Mouse (Mus musculus): ENCODE measurements around the gene Mrgprg.

The Mrgprg gene

DNA sequence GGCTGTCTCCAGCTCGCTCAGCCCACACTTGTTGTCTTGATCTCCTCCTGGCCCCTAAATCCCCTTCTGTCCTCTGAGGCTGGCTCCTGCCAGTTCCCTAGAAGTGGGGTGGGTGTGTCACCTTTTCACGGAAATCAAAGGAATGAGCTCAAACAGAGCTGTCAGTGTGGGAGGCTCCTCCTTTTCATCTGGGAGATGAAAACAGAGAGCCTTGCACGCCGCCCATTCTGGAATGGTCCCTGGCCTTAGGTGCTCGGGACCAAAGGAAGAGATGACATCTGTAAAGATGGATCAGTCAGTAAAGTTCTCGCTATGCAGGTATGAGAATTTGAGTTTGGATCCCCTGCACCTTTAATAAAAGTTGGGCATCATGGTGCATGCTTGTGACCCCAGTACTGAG lies at the start of gene Mrgprg:
Mrgprg (minus strand) TSS at position 101 of the 400 bp plus-strand sequence.
- no peaks in the 10 kb centered on the region for H3K36me3 ChIP-seq (ENCODE audit: control insufficient read depth, insufficient read depth, low read length, poor library complexity, severe bottlenecking)

GRCm38 (mm10) chr7:143808909-143809308 lies 42.1 kb upstream of the Mrgprg start:
- Histone ChIP-seq H3K27me3 (ENCODE audit: control insufficient read depth, insufficient read depth, low read length, poor library complexity, severe bottlenecking) (no peaks in the 10 kb centered on the region), H3K36me3 (ENCODE audit: control insufficient read depth, insufficient read depth, low read length, poor library complexity, severe bottlenecking) (peaks cover 12% of the 10 kb centered on the region)
- peak; percentile 50 for DNase-seq (ENCODE audit: low read depth, low spot score)

More for the DNA sequence above, at the start of gene Mrgprg:
- H3K27me3 ChIP-seq (ENCODE audit: control insufficient read depth, insufficient read depth, low read length, poor library complexity, severe bottlenecking), result no peaks in the 10 kb centered on the region
- DNase-seq (ENCODE audit: low read depth, low spot score), result no peak

DNA sequence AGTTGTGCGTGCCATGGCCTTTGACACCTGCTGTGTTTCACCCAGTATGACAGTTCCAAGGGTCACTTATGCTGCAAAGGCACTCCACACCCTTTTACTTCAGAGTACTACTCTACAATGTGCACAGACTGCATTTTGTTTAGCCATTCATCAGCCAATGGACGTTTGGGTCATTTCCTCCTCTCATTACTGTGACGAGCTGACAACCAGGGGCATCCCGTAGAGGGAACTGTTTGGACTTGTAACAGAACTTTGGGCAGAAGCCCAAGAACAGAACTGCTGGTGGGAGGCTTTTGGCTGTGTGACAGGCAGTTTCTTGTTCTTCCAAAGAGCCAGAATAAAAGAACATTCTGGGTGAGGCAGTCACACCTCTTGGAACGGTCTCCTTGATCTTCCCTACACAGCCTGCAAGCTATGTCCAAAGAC lies 38.4 kb upstream of the Mrgprg start:
- no peaks in the 10 kb centered on the region for H3K27me3 ChIP-seq (ENCODE audit: control insufficient read depth, insufficient read depth, low read length, poor library complexity, severe bottlenecking)
- H3K36me3 ChIP-seq (ENCODE audit: control insufficient read depth, insufficient read depth, low read length, poor library complexity, severe bottlenecking), result peaks cover 6% of the 10 kb centered on the region
- no peak for DNase-seq (ENCODE audit: low read depth, low spot score)

GRCm38 (mm10) chr7:143801195-143802065 lies 34.6 kb upstream of the Mrgprg start:
- Histone ChIP-seq H3K36me3 (ENCODE audit: control insufficient read depth, insufficient read depth, low read length, poor library complexity, severe bottlenecking) (peaks cover 10% of the 10 kb centered on the region), H3K27me3 (ENCODE audit: control insufficient read depth, insufficient read depth, low read length, poor library complexity, severe bottlenecking) (no peaks in the 10 kb centered on the region)
- DNase-seq (ENCODE audit: low read depth, low spot score), result no peak

DNA sequence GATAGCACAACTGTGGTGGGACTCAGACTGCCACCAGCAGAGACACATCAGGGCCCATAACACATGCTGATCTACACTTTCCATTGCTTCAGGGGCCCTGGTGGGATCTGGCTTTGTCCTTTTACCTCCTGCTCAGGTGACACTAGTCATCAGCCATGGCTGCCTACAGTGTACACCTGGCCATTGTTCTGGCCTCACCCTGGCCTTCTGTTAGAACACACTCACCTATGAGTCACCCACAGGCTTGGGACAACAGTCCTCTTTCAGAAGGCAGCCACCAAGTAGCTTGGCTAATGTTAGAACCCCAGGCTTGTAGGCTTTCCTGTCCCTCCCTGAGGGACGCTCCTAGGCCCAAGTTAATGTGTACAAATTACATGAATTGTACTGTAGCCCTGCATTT lies 34.0 kb upstream of the Mrgprg start:
- no peaks in the 10 kb centered on the region for H3K27me3 ChIP-seq (ENCODE audit: control insufficient read depth, insufficient read depth, low read length, poor library complexity, severe bottlenecking)
- DNase-seq (ENCODE audit: low read depth, low spot score), result no peak

GRCm38 (mm10) chr7:143798783-143799182 lies 32.0 kb upstream of the Mrgprg start:
- no peak for DNase-seq (ENCODE audit: low read depth, low spot score)
- Histone ChIP-seq H3K36me3 (ENCODE audit: control insufficient read depth, insufficient read depth, low read length, poor library complexity, severe bottlenecking) (peaks cover 10% of the 10 kb centered on the region), H3K27me3 (ENCODE audit: control insufficient read depth, insufficient read depth, low read length, poor library complexity, severe bottlenecking) (no peaks in the 10 kb centered on the region)

More for the DNA sequence above, 34.0 kb upstream of the Mrgprg start:
- peaks cover 10% of the 10 kb centered on the region for H3K36me3 ChIP-seq (ENCODE audit: control insufficient read depth, insufficient read depth, low read length, poor library complexity, severe bottlenecking)

GRCm38 (mm10) chr7:143793121-143793520 lies 26.3 kb upstream of the Mrgprg start:
- peak; percentile 87 for DNase-seq (ENCODE audit: low read depth, low spot score)
- Histone ChIP-seq H3K36me3 (ENCODE audit: control insufficient read depth, insufficient read depth, low read length, poor library complexity, severe bottlenecking) (no peaks in the 10 kb centered on the region; the same call in none of the 2 replicates), H3K27me3 (ENCODE audit: control insufficient read depth, insufficient read depth, low read length, poor library complexity, severe bottlenecking) (no peaks in the 10 kb centered on the region)

DNA sequence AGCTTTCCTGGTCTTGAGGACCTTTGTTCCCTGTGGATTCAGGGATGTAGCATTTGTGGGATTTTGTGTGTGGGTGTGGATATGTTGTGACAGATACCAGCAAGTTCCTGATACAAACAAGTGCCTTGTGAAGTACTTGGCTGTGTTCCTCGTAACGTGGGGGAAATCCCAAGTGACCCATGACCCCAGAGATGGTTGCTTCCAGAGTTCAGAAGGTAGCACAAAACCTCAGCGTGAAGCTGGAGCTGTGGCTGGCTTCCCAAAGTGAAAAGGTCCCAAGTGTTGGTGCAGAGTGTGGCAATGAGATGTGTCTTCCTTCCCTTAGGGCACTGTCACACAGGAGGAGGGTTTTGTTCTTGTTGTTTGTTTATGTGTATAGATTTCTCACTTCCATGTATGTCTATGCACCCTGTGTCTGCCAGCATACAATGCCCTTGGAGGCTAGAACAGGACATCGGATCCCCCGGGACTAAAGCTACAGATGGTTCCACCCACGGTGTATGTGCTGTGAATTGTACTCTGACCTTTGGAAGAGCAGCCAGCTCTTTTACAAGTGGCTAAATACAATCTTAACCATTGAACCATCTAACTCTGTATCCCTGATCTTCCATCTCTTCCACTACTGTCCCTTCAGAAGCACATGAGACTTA lies 25.7 kb upstream of the Mrgprg start:
- DNase-seq (ENCODE audit: low read depth, low spot score), result no peak
- no peaks in the 10 kb centered on the region for H3K27me3 ChIP-seq (ENCODE audit: control insufficient read depth, insufficient read depth, low read length, poor library complexity, severe bottlenecking)
- H3K36me3 ChIP-seq (ENCODE audit: control insufficient read depth, insufficient read depth, low read length, poor library complexity, severe bottlenecking), result no peaks in the 10 kb centered on the region; the same call in none of the 2 replicates

GRCm38 (mm10) chr7:143783996-143784829 lies 17.4 kb upstream of the Mrgprg start, which contains the start of gene Mrgpre:
Gene Mrgpre (minus strand): TSS chr7:143784500.
- peak; percentile 69 for DNase-seq (ENCODE audit: low read depth, low spot score)

GRCm38 (mm10) chr7:143783378-143783995 lies 16.7 kb upstream of the Mrgprg start:
- Histone ChIP-seq H3K27me3 (ENCODE audit: control insufficient read depth, insufficient read depth, low read length, poor library complexity, severe bottlenecking) (no peaks in the 10 kb centered on the region), H3K36me3 (ENCODE audit: control insufficient read depth, insufficient read depth, low read length, poor library complexity, severe bottlenecking) (no peaks in the 10 kb centered on the region)
- DNase-seq (ENCODE audit: low read depth, low spot score), result no peak

More at GRCm38 (mm10) chr7:143783996-143784829, 17.4 kb upstream of the Mrgprg start, which contains the start of gene Mrgpre:
- H3K27me3 ChIP-seq (ENCODE audit: control insufficient read depth, insufficient read depth, low read length, poor library complexity, severe bottlenecking), result no peaks in the 10 kb centered on the region
- H3K36me3 ChIP-seq (ENCODE audit: control insufficient read depth, insufficient read depth, low read length, poor library complexity, severe bottlenecking), result no peaks in the 10 kb centered on the region

- no peaks in the 10 kb centered on the region for H3K27me3 ChIP-seq (ENCODE audit: control insufficient read depth, insufficient read depth, low read length, poor library complexity, severe bottlenecking)
- DNase-seq (ENCODE audit: low read depth, low spot score), result no peak
- no peaks in the 10 kb centered on the region for H3K36me3 ChIP-seq (ENCODE audit: control insufficient read depth, insufficient read depth, low read length, poor library complexity, severe bottlenecking)
These were observed 10.6 kb upstream of the Mrgprg start for GRCm38 (mm10) chr7:143777375-143777774.

GRCm38 (mm10) chr7:143776137-143776536 lies 9.3 kb upstream of the Mrgprg start:
- Histone ChIP-seq H3K27me3 (ENCODE audit: control insufficient read depth, insufficient read depth, low read length, poor library complexity, severe bottlenecking) (no peaks in the 10 kb centered on the region), H3K36me3 (ENCODE audit: control insufficient read depth, insufficient read depth, low read length, poor library complexity, severe bottlenecking) (no peaks in the 10 kb centered on the region)
- DNase-seq (ENCODE audit: low read depth, low spot score), result no peak

DNA sequence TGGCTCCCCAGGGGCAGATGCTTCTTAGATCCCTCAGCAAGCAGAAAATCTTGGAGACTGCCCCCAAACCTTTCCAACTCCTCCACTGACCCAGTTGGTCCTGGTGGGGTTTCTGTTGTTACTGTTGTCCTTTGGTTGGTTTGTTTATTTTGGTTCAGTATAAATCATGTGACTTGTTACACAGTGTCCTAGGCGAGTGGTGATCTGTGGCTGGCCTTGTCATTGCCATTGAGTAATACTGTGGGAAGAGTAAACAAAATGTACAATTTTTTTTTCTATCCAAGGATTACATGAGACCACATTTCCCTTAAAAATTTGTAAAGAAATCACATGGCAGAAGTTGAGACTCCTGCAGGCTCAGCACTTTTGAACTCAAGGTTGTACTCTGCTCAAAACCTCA lies 2.7 kb upstream of the Mrgprg start:
- H3K27me3 ChIP-seq (ENCODE audit: control insufficient read depth, insufficient read depth, low read length, poor library complexity, severe bottlenecking), result no peaks in the 10 kb centered on the region
- no peaks in the 10 kb centered on the region for H3K36me3 ChIP-seq (ENCODE audit: control insufficient read depth, insufficient read depth, low read length, poor library complexity, severe bottlenecking)
- DNase-seq (ENCODE audit: low read depth, low spot score), result no peak

DNA sequence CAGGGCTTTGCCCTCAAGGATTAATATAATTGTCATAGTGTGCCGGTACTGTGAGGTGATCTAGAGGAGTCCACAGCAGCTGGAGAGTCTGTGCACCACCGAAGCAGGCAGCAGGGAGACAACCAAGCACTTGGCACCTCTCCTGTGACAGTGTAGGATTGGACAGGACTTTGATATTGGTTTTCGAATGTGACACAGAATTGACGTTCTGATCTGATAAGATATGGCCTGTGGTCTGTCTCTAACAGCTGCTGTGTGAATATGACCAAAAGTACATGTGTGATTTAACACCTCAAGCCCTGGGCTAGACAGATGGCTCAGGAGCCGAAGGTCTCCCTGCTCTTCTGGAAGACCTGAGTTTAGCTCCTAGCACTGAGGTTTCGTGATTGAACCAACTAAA lies 1.5 kb upstream of the Mrgprg start:
- DNase-seq (ENCODE audit: low read depth, low spot score), result no peak
- H3K27me3 ChIP-seq (ENCODE audit: control insufficient read depth, insufficient read depth, low read length, poor library complexity, severe bottlenecking), result no peaks in the 10 kb centered on the region

More for the DNA sequence above, 1.5 kb upstream of the Mrgprg start:
- no peaks in the 10 kb centered on the region for H3K36me3 ChIP-seq (ENCODE audit: control insufficient read depth, insufficient read depth, low read length, poor library complexity, severe bottlenecking)
